Mouse (Mus musculus) neural tube, embryonic 14.5 days (tissue): ENCODE measurements around the gene Galnt18. TPM values are rescaled to one million over a fixed set of nuclear protein-coding genes. Genes with fewer than 3 reads are reported as not detected.

Experiments
- ATAC-seq: fragments of 200-750 bp; cut with Nextera tagmentation; 2 replicates; pipeline ENCODE4 v1.8.0; 2017; ENCODE audit warnings: low read depth, mild to moderate bottlenecking, moderate TSS enrichment, moderate library complexity
- H3K27ac ChIP-seq: fragments of 300-500 bp; sonication (generic); 2 replicates; pipeline ENCODE4 v1.5.1; 2014; ENCODE audit warnings: low read depth, mild to moderate bottlenecking, control low read depth, low read length, moderate library complexity, mixed read lengths
- H3K27me3 ChIP-seq: fragments of 300-500 bp; sonication (generic); 2 replicates; pipeline ENCODE4 v1.6.1; 2014; ENCODE audit warnings: low read length; ENCODE audit not compliant: control insufficient read depth, insufficient read depth
- H3K36me3 ChIP-seq: fragments of 300-500 bp; sonication (generic); 2 replicates; pipeline ENCODE4 v1.6.1; 2014; ENCODE audit warnings: low read length, mixed read lengths; ENCODE audit not compliant: control insufficient read depth, insufficient read depth
- H3K4me1 ChIP-seq: fragments of 300-500 bp; sonication (generic); 2 replicates; pipeline ENCODE4 v1.6.1; 2014; ENCODE audit warnings: low read length; ENCODE audit not compliant: control insufficient read depth, insufficient read depth
- H3K4me2 ChIP-seq: fragments of 300-500 bp; sonication (generic); 2 replicates; pipeline ENCODE4 v1.6.1; 2014; ENCODE audit warnings: mild to moderate bottlenecking, low read depth, low read length, control low read depth
- H3K4me3 ChIP-seq: fragments of 300-500 bp; sonication (generic); 2 replicates; pipeline ENCODE4 v1.5.1; 2014; ENCODE audit warnings: low read depth, low read length, control low read depth, mixed read lengths
- H3K9ac ChIP-seq: fragments of 300-500 bp; sonication (generic); replicated peaks from 2 replicates; pipeline ENCODE4 v1.6.1; 2014; ENCODE audit warnings: low read depth, mild to moderate bottlenecking, control low read depth, low read length, mixed read lengths
- H3K9me3 ChIP-seq: fragments of 300-500 bp; sonication (generic); 2 replicates; pipeline ENCODE4 v1.6.1; 2016; ENCODE audit warnings: low read length; ENCODE audit not compliant: control insufficient read depth
- WGBS: fragments of 180-500 bp; shearing (Covaris S2); extraction: QIAGEN DNeasy Blood & Tissue Kit; methylation state at CpG from one replicate; pipeline ENCODE4 v1.1.7; 2014; 5-methylcytosine and 5-hydroxymethylcytosine counted together
- polyA plus RNA-seq: library from polyadenylated mRNA; unstranded; fragments of >200 nt; fragmentation: Nextera tagmentation; extraction: Ambion mirVana; gene quantifications from 2 replicates; pipeline ENCODE4 v1.2.1, GENCODE M21; 2014

The Galnt18 gene
- polyA plus RNA-seq, 1 experiment from 2014 or later: 12.7 TPM

GRCm38 (mm10) chr7:111614471-111614870, 165.3 kb downstream of the Galnt18 start:
- Histone ChIP-seq H3K4me2 (no peak overlapping the region), H3K9me3 (no peaks in the 10 kb centered on the region), H3K27ac (no peak overlapping the region), H3K9ac (no peak overlapping the region), H3K4me1 (no peaks in the 10 kb centered on the region), H3K36me3 (no peaks in the 10 kb centered on the region), H3K4me3 (no peak overlapping the region), H3K27me3 (no peaks in the 10 kb centered on the region)
- no peak for ATAC-seq
- WGBS: 86% methylated on average over 1 of the region's 1 CpGs

GRCm38 (mm10) chr7:111607476-111607875, 172.3 kb downstream of the Galnt18 start:
- Histone ChIP-seq H3K4me1 (no peaks in the 10 kb centered on the region), H3K4me2 (no peak overlapping the region), H3K27ac (no peak overlapping the region), H3K27me3 (no peaks in the 10 kb centered on the region), H3K4me3 (no peak overlapping the region), H3K9me3 (no peaks in the 10 kb centered on the region), H3K36me3 (no peaks in the 10 kb centered on the region), H3K9ac (no peak overlapping the region)
- WGBS: 89% methylated on average over 2 of the region's 2 CpGs
- no peak for ATAC-seq

GRCm38 (mm10) chr7:111606091-111606490, 173.7 kb downstream of the Galnt18 start:
- no peak for ATAC-seq
- H3K9ac ChIP-seq: no peak overlapping the region
- H3K4me1 ChIP-seq: peaks cover 2% of the 10 kb centered on the region; the same call in 1 of the 2 replicates
- H3K9me3 ChIP-seq: no peaks in the 10 kb centered on the region
- H3K27me3 ChIP-seq: no peaks in the 10 kb centered on the region
- no peak overlapping the region for H3K4me3 ChIP-seq
- H3K4me2 ChIP-seq: no peak overlapping the region
- 94% methylated on average over 3 of the region's 3 CpGs for WGBS
- no peak overlapping the region for H3K27ac ChIP-seq
- H3K36me3 ChIP-seq: no peaks in the 10 kb centered on the region

- no peaks in the 10 kb centered on the region for H3K9me3 ChIP-seq
- H3K4me3 ChIP-seq: no peak overlapping the region
- no peak for ATAC-seq
- no peaks in the 10 kb centered on the region for H3K27me3 ChIP-seq
- H3K4me2 ChIP-seq: no peak overlapping the region
- no peaks in the 10 kb centered on the region for H3K36me3 ChIP-seq
- H3K4me1 ChIP-seq: peaks cover 5% of the 10 kb centered on the region; the same call in 1 of the 2 replicates
- H3K27ac ChIP-seq: no peak overlapping the region
- H3K9ac ChIP-seq: no peak overlapping the region
Measured at GRCm38 (mm10) chr7:111605663-111606062, 174.1 kb downstream of the Galnt18 start.

GRCm38 (mm10) chr7:111604578-111605208, 175.1 kb downstream of the Galnt18 start:
- H3K4me3 ChIP-seq: no peak overlapping the region
- no peak overlapping the region for H3K27ac ChIP-seq
- no peak overlapping the region for H3K4me2 ChIP-seq
- H3K36me3 ChIP-seq: no peaks in the 10 kb centered on the region
- H3K27me3 ChIP-seq: no peaks in the 10 kb centered on the region
- WGBS: 84% methylated on average over 2 of the region's 2 CpGs
- no peaks in the 10 kb centered on the region for H3K9me3 ChIP-seq
- H3K9ac ChIP-seq: no peak overlapping the region
- no peak for ATAC-seq
- peaks cover 5% of the 10 kb centered on the region; the same call in 1 of the 2 replicates for H3K4me1 ChIP-seq

- H3K4me3 ChIP-seq: no peak overlapping the region
- no peaks in the 10 kb centered on the region for H3K36me3 ChIP-seq
- WGBS: 87% methylated on average over 4 of the region's 4 CpGs
- H3K4me1 ChIP-seq: peaks cover 5% of the 10 kb centered on the region; the same call in 1 of the 2 replicates
- no peak overlapping the region for H3K27ac ChIP-seq
- H3K9ac ChIP-seq: no peak overlapping the region
- no peaks in the 10 kb centered on the region for H3K27me3 ChIP-seq
- H3K9me3 ChIP-seq: no peaks in the 10 kb centered on the region
- no peak overlapping the region for H3K4me2 ChIP-seq
- ATAC-seq: no peak
Measured at GRCm38 (mm10) chr7:111603186-111603585, 176.6 kb downstream of the Galnt18 start.

GRCm38 (mm10) chr7:111601339-111602067, 178.3 kb downstream of the Galnt18 start:
- Histone ChIP-seq H3K4me3 (no peak overlapping the region), H3K27me3 (no peaks in the 10 kb centered on the region)

GRCm38 (mm10) chr7:111600756-111601155, 179.0 kb downstream of the Galnt18 start:
- Histone ChIP-seq H3K27ac (no peak overlapping the region), H3K4me3 (no peak overlapping the region), H3K36me3 (no peaks in the 10 kb centered on the region), H3K4me1 (peaks cover 5% of the 10 kb centered on the region; the same call in 1 of the 2 replicates), H3K9ac (no peak overlapping the region), H3K27me3 (no peaks in the 10 kb centered on the region), H3K9me3 (no peaks in the 10 kb centered on the region), H3K4me2 (no peak overlapping the region)
- no peak for ATAC-seq
- WGBS: 51% methylated on average over 6 of the region's 6 CpGs

More at GRCm38 (mm10) chr7:111601339-111602067, 178.3 kb downstream of the Galnt18 start:
- H3K4me2 ChIP-seq: no peak overlapping the region
- no peak overlapping the region for H3K9ac ChIP-seq
- no peaks in the 10 kb centered on the region for H3K36me3 ChIP-seq
- no peaks in the 10 kb centered on the region for H3K9me3 ChIP-seq
- peaks cover 5% of the 10 kb centered on the region; the same call in 1 of the 2 replicates for H3K4me1 ChIP-seq
- 85% methylated on average over 4 of the region's 4 CpGs for whole genome bisulfite sequencing
- no peak overlapping the region for H3K27ac ChIP-seq
- ATAC-seq: no peak

GRCm38 (mm10) chr7:111593680-111594079, 186.1 kb downstream of the Galnt18 start:
- no peak overlapping the region for H3K4me2 ChIP-seq
- 89% methylated on average over 6 of the region's 6 CpGs for WGBS
- no peak overlapping the region for H3K27ac ChIP-seq
- no peak for ATAC-seq
- no peaks in the 10 kb centered on the region for H3K36me3 ChIP-seq
- no peaks in the 10 kb centered on the region for H3K4me1 ChIP-seq
- no peaks in the 10 kb centered on the region for H3K27me3 ChIP-seq
- no peaks in the 10 kb centered on the region for H3K9me3 ChIP-seq
- H3K9ac ChIP-seq: no peak overlapping the region
- H3K4me3 ChIP-seq: no peak overlapping the region
